Comparison of ENCODE assay signal across 9 mouse cellular contexts in the genomic region with DNA sequence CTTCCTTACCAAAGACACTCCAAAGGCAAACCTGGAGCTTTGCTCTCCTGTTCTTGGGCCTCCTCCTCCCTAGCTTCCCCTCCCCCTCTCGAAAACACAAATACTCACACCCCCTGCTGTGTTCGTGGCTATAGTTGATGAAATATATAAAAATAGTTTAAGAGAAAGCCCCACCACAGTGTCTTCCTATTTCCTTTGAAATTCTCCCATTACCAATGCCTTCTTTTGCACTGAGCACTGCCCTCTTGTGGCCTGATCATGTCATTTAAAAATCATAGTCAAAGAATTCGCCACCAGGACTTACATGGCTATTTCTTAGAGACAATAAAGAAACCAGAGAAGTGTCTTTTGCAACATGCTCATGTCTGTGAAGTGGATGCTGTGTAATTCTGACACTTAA.
A peak's percentile ranks its signal among the peaks of the same experiment; 100 is the strongest.
DNase-seq lines count a peak whose midpoint lies in the region; TF ChIP-seq lines count a peak whose summit lies in the region.
"Had no signal": no experiment of that assay in that cellular context is flagged by ENCODE, and none has a peak within 500 bp of the region (broad histone marks: within the 10 kb centered on the region; RNA-seq: fewer than 3 reads in every experiment).

No protein-coding gene starts in this region.

- peaks cover 1% of the 10 kb centered on the region; the same call in 1 of the 2 replicates for H3K4me1 ChIP-seq in heart, embryonic 10.5 days
- H3K4me1 ChIP-seq: stomach, embryonic 15.5 days had no signal

- DNase-seq in heart, adult 8-10 months (ENCODE audit: low spot score) = peak; percentile 7
- no peak for DNase-seq in heart, embryonic 10.5 days (ENCODE audit: low spot score)
- DNase-seq in urinary bladder, postnatal 14 days (ENCODE audit: low spot score) = peak; percentile 8
- DNase-seq in urinary bladder, adult 2 months (ENCODE audit: low spot score) = no peak
- peak; percentile 66 for DNase-seq in embryo, embryonic 10.5 days (ENCODE audit: low spot score)
- DNase-seq in left cerebral cortex, adult 2 months (ENCODE audit: extremely low spot score in 1 of 2, low spot score in 2 of 2) = peak; percentile 33 to 52
- DNase-seq in right cerebral cortex, postnatal 10 days (ENCODE audit: low spot score in 2 of 2) = peak; percentile 67 to 76
- DNase-seq in urinary bladder, postnatal 4 days (ENCODE audit: low spot score in 2 of 2) = no peak

- peak; percentile 71 for TF ChIP-seq CTCF in left cerebral cortex, adult 2 months (IDR thresholded peaks at IDR 0.05)

- H3K9me3 ChIP-seq in heart, embryonic 10.5 days = no peaks in the 10 kb centered on the region
- H3K9me3 ChIP-seq: stomach, embryonic 15.5 days had no signal

- no peaks in the 10 kb centered on the region for H3K36me3 ChIP-seq in heart, embryonic 10.5 days
- H3K36me3 ChIP-seq: stomach, embryonic 15.5 days had no signal

- no peaks in the 10 kb centered on the region for H3K27me3 ChIP-seq in heart, embryonic 10.5 days (ENCODE audit: insufficient read depth, poor library complexity, severe bottlenecking)
- H3K27me3 ChIP-seq: stomach, embryonic 15.5 days had no signal

- H3K27ac ChIP-seq in heart, embryonic 10.5 days = no peak overlapping the region
- H3K27ac ChIP-seq in left cerebral cortex, adult 2 months = no peak overlapping the region
- H3K27ac ChIP-seq: stomach, embryonic 15.5 days had no signal

- WGBS in heart, embryonic 10.5 days = 16% methylated on average over 3 of the region's 3 CpGs

- no peak overlapping the region for H3K4me3 ChIP-seq in heart, embryonic 10.5 days
- no peak overlapping the region for H3K4me3 ChIP-seq in left cerebral cortex, adult 2 months
- H3K4me3 ChIP-seq: stomach, embryonic 15.5 days had no signal

- intact Hi-C loops in left cerebral cortex, adult 2 months (cut with DNase I) = loop anchor here (2.0 to 10.0 kb wide), 3 partner anchors 142 to 442 kb away; a partner anchor contains a TSS

Comparison
In these comparisons a context has a peak if more than half of its experiments do, and no peak if none do; other contexts are left out.
1. DNase-seq: peak in heart, adult 8-10 months (single experiment), urinary bladder, postnatal 14 days (single experiment), embryo, embryonic 10.5 days (single experiment), left cerebral cortex, adult 2 months (2 of 2) and right cerebral cortex, postnatal 10 days (2 of 2); none in heart, embryonic 10.5 days (single experiment), urinary bladder, adult 2 months (single experiment) and urinary bladder, postnatal 4 days (0 of 2).